Mouse (Mus musculus): Measurements from ENCODE around the gene Tex11. TPM values are rescaled to one million over a fixed set of nuclear protein-coding genes. Genes with fewer than 3 reads are reported as not detected.
"Not testable (repeated sequence)": the region's sequence is repeated elsewhere in the genome, so short reads cannot be mapped to it uniquely, and the experiment has no call there.

The Tex11 gene
- polyA plus RNA-seq (2015; fragmentation: Nextera tagmentation; extraction: Ambion mirVana): 0.32 and 0.35 TPM in 2 replicates

DNA sequence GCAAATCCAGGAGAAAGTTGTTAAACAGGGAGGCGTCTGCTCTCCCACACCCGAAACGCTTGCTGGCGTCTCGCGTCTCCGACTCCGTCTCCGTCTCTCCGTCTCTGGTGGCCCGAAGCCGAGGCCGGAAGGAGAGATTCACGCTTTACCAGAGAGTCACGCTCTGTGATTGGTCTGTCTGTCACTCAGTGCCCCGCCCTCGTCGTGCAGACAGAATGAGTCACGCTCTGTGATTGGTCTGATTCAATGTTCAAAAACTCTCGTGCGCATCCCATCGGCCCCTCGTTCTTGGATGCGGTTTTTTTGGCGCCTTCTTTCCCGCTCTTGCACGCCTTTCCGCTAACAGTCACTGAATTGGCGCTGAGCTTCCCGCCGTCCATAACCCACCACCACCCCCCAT lies at the start of gene Tex11:
Gene Tex11 (minus strand): TSS at position 127 of the 400 bp plus-strand sequence.
- no peaks in the 10 kb centered on the region for H3K36me3 ChIP-seq (ENCODE audit: control insufficient read depth, insufficient read depth)
- no peak within 1 kb of the TSS for H3K27ac ChIP-seq (ENCODE audit: low read length)
- H3K9ac ChIP-seq (ENCODE audit: low read length): no peak within 1 kb of the TSS
- no peak within 1 kb of the TSS for H3K4me2 ChIP-seq (ENCODE audit: low read depth, low read length)
- H3K4me3 ChIP-seq (ENCODE audit: low read length): no peak within 1 kb of the TSS
- no peaks in the 10 kb centered on the region; the same call in 1 of the 2 replicates for H3K9me3 ChIP-seq (replicated peaks; ENCODE audit: control insufficient read depth, low read length)
- 85% methylated on average over 31 of the region's 31 CpGs for WGBS
- no peaks in the 10 kb centered on the region for H3K27me3 ChIP-seq (ENCODE audit: control insufficient read depth, insufficient read depth, low read length)
- no peak for ATAC-seq (replicated peaks; ENCODE audit: extremely low read depth, insufficient read depth, low FRiP score)
- no peaks in the 10 kb centered on the region for H3K4me1 ChIP-seq (ENCODE audit: control insufficient read depth, insufficient read depth, low read length)

DNA sequence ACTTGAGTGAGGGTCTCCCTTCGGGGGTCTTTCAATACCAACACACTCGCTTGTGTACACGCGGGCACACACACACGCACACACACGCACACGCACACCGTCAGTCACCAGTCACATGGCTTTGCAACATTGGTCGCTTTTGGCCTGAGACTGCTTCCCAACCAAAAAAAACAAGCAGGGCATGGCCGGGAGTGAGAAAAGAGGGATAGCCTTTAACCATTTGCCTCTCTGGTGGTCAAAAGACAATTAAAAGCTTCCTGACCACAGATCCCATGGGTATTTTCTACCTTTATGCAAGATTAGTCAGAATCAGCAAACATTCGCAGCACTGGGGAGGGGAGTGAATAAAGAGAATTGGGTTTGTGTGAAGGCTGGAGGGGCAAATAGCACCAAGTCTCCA lies 26.5 kb upstream of the Tex11 start, which contains the start of gene Slc7a3:
Gene Slc7a3 (minus strand): TSS at position 101 of the 400 bp plus-strand sequence.
- peaks cover 5% of the 10 kb centered on the region; the same call in 1 of the 2 replicates for H3K27me3 ChIP-seq (ENCODE audit: control insufficient read depth, insufficient read depth, low read length)
- H3K9ac ChIP-seq (ENCODE audit: low read length): no peak within 1 kb of the TSS; the same call in 1 of the 2 replicates
- WGBS: 28% methylated on average over 11 of the region's 11 CpGs
- no peak within 1 kb of the TSS for H3K27ac ChIP-seq (ENCODE audit: low read length)
- no peak for ATAC-seq (replicated peaks; ENCODE audit: extremely low read depth, insufficient read depth, low FRiP score)
- H3K4me2 ChIP-seq (ENCODE audit: low read depth, low read length): peak within 1 kb of the TSS; percentile 67
- no peaks in the 10 kb centered on the region for H3K36me3 ChIP-seq (ENCODE audit: control insufficient read depth, insufficient read depth)
- no peaks in the 10 kb centered on the region for H3K4me1 ChIP-seq (ENCODE audit: control insufficient read depth, insufficient read depth, low read length)
- H3K9me3 ChIP-seq (replicated peaks; ENCODE audit: control insufficient read depth, low read length): no peaks in the 10 kb centered on the region
- peak within 1 kb of the TSS; percentile 46 for H3K4me3 ChIP-seq (ENCODE audit: low read length)

DNA sequence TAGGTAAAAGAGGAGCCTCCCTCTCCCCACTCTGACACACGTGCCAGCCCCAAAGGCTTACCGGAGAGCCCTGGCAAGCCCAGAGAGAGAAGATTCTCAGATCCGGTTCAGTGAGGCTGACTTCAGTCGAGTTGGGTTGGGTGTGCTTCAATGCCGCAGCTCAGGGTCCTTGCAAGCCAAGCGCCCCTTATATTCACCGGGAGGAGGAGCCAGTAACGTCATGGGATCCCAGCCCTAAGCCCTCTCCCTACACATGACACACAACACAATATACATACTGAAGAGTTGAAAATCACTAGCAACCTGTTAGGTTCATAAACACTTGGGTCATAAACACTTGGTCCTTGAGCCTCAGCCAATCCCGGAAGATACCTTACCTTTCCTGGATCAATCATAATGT lies 25.7 kb upstream of the Tex11 start:
- H3K9me3 ChIP-seq (replicated peaks; ENCODE audit: control insufficient read depth, low read length); ATAC-seq (replicated peaks; ENCODE audit: extremely low read depth, insufficient read depth, low FRiP score); H3K27me3 ChIP-seq (ENCODE audit: control insufficient read depth, insufficient read depth, low read length); H3K36me3 ChIP-seq (ENCODE audit: control insufficient read depth, insufficient read depth); H3K27ac ChIP-seq (ENCODE audit: low read length); H3K4me1 ChIP-seq (ENCODE audit: control insufficient read depth, insufficient read depth, low read length); H3K9ac ChIP-seq (ENCODE audit: low read length): not testable (repeated sequence)
- peak overlapping the region; percentile 67 for H3K4me2 ChIP-seq (ENCODE audit: low read depth, low read length)
- 17% methylated on average over 5 of the region's 9 CpGs for WGBS
- peak overlapping the region; percentile 46 for H3K4me3 ChIP-seq (ENCODE audit: low read length)

DNA sequence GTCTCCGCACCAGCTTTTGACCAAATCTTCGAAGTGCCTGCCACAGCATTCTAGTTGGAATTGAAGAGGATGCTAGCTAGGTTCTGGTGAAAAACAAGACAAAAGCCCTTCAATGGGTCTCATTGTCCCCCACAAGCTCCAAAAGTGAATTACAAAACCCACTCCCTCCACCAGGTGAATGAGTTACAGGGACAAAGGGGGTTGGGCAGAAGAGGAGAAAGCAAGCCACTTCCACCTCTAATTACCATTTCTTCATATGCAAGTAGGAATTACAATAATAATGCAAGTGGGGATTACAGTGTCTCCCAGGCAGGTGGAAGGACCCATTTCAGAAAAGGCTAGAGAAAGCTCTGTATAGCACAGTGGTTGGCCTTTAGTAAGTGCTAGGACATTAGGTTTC lies 24.7 kb upstream of the Tex11 start:
- H3K4me1 ChIP-seq (ENCODE audit: control insufficient read depth, insufficient read depth, low read length): no peaks in the 10 kb centered on the region
- H3K27me3 ChIP-seq (ENCODE audit: control insufficient read depth, insufficient read depth, low read length): peaks cover 5% of the 10 kb centered on the region; the same call in 1 of the 2 replicates
- H3K9me3 ChIP-seq (replicated peaks; ENCODE audit: control insufficient read depth, low read length): no peaks in the 10 kb centered on the region
- no peak overlapping the region for H3K4me2 ChIP-seq (ENCODE audit: low read depth, low read length)
- H3K4me3 ChIP-seq (ENCODE audit: low read length): no peak overlapping the region
- 71% methylated on average over 2 of the region's 2 CpGs for WGBS
- H3K36me3 ChIP-seq (ENCODE audit: control insufficient read depth, insufficient read depth): no peaks in the 10 kb centered on the region
- H3K27ac ChIP-seq (ENCODE audit: low read length): no peak overlapping the region
- ATAC-seq (replicated peaks; ENCODE audit: extremely low read depth, insufficient read depth, low FRiP score): no peak
- H3K9ac ChIP-seq (ENCODE audit: low read length): no peak overlapping the region

DNA sequence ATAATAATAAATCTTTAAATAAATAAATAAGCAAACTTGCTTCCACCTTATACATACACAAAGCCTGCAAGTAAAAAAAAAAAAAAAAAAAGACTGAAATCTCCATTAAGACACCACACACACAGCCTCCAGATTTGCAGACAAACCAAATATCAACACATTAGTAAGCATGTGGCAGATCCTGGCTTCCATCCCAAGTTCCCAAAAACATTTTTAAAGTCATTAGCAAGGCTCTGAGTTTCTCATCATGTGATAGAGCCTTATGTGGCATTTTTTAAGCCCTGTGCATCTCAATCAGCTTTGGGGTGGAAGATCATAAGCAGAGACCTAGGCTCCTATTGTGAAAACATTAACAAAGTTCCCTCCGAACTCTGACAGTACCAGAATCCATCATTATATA lies 5.8 kb upstream of the Tex11 start:
- H3K27ac ChIP-seq (ENCODE audit: low read length): no peak overlapping the region
- H3K9ac ChIP-seq (ENCODE audit: low read length): no peak overlapping the region
- H3K27me3 ChIP-seq (ENCODE audit: control insufficient read depth, insufficient read depth, low read length): no peaks in the 10 kb centered on the region
- ATAC-seq (replicated peaks; ENCODE audit: extremely low read depth, insufficient read depth, low FRiP score): no peak
- no peaks in the 10 kb centered on the region for H3K36me3 ChIP-seq (ENCODE audit: control insufficient read depth, insufficient read depth)
- no peaks in the 10 kb centered on the region for H3K4me1 ChIP-seq (ENCODE audit: control insufficient read depth, insufficient read depth, low read length)
- 75% methylated on average over 1 of the region's 1 CpGs for WGBS
- H3K4me3 ChIP-seq (ENCODE audit: low read length): no peak overlapping the region
- H3K4me2 ChIP-seq (ENCODE audit: low read depth, low read length): no peak overlapping the region
- H3K9me3 ChIP-seq (replicated peaks; ENCODE audit: control insufficient read depth, low read length): no peaks in the 10 kb centered on the region

DNA sequence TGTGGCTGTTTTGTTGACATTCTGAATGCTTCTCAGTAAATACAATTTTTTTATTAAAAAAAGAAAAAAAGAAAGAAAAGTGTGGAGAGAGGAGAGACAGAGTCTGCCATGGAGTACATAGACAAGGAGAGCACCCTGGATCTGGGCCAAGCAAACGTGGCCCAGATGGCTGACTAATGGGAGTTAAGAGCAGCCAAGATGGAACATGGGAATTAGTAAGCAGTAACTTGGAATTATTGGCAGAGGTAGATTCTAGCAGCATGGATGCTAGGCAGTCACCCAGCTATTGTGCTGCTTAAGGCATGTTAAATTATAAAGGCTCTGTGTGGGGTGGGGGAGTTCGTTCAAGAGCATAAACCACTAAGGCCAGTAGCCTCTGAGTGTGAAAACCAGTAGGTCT lies 4.0 kb upstream of the Tex11 start:
- no peaks in the 10 kb centered on the region for H3K36me3 ChIP-seq (ENCODE audit: control insufficient read depth, insufficient read depth)
- no peaks in the 10 kb centered on the region for H3K27me3 ChIP-seq (ENCODE audit: control insufficient read depth, insufficient read depth, low read length)
- no peak for ATAC-seq (replicated peaks; ENCODE audit: extremely low read depth, insufficient read depth, low FRiP score)
- H3K4me1 ChIP-seq (ENCODE audit: control insufficient read depth, insufficient read depth, low read length): no peaks in the 10 kb centered on the region
- H3K9me3 ChIP-seq (replicated peaks; ENCODE audit: control insufficient read depth, low read length): no peaks in the 10 kb centered on the region; the same call in 1 of the 2 replicates
- H3K4me2 ChIP-seq (ENCODE audit: low read depth, low read length): no peak overlapping the region
- no peak overlapping the region for H3K4me3 ChIP-seq (ENCODE audit: low read length)
- H3K9ac ChIP-seq (ENCODE audit: low read length): no peak overlapping the region
- no peak overlapping the region for H3K27ac ChIP-seq (ENCODE audit: low read length)
- WGBS: 44% methylated on average over 2 of the region's 2 CpGs

DNA sequence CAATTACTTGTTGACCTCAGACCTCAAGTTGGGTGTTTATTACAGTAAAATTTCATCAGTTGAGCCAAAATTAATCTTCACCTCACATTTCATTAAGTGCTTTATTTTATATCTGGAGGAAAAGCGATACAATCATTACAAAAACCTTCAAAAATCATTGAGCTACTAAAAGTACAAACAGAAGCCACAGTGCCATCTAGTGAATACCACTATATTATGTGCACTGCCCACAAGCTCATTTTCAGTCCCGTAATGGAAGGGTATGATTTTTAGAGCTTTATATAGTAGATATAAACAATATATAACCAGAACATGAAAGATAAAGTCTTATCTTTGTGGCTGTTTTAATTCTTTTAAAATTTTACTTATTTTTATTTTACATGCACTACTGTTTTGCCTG lies 115.8 kb downstream of the Tex11 start:
- H3K4me3 ChIP-seq (ENCODE audit: low read length): no peak overlapping the region
- no peak overlapping the region for H3K9ac ChIP-seq (ENCODE audit: low read length)
- no peak for ATAC-seq (replicated peaks; ENCODE audit: extremely low read depth, insufficient read depth, low FRiP score)
- H3K36me3 ChIP-seq (ENCODE audit: control insufficient read depth, insufficient read depth): no peaks in the 10 kb centered on the region
- H3K4me2 ChIP-seq (ENCODE audit: low read depth, low read length): no peak overlapping the region
- H3K27me3 ChIP-seq (ENCODE audit: control insufficient read depth, insufficient read depth, low read length): no peaks in the 10 kb centered on the region
- WGBS: 20% methylated on average over 2 of the region's 2 CpGs
- H3K9me3 ChIP-seq (replicated peaks; ENCODE audit: control insufficient read depth, low read length): no peaks in the 10 kb centered on the region
- H3K4me1 ChIP-seq (ENCODE audit: control insufficient read depth, insufficient read depth, low read length): no peaks in the 10 kb centered on the region
- H3K27ac ChIP-seq (ENCODE audit: low read length): no peak overlapping the region

DNA sequence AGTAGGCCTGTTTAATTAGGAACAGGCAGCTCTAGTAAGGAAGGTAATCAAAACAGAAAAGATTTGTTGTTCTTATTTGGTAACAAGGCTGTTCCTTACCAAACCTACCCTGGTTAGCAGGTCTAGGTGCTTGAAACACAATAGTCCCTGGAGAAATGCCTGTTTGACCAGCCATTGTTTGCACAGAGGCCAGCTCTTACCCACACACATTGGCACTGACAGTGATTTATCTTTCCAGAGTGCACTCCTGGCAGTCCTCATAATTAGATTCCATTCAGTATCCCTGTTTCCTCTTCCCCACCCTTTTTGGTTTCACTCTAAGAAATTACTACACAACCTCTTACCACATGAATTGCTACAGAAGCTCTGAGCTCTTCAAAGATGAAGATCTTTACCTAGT lies 220.3 kb downstream of the Tex11 start:
- H3K4me1 ChIP-seq (ENCODE audit: control insufficient read depth, insufficient read depth, low read length): no peaks in the 10 kb centered on the region
- H3K9ac ChIP-seq (ENCODE audit: low read length): no peak overlapping the region
- no peak overlapping the region for H3K4me2 ChIP-seq (ENCODE audit: low read depth, low read length)
- no peaks in the 10 kb centered on the region for H3K9me3 ChIP-seq (replicated peaks; ENCODE audit: control insufficient read depth, low read length)
- no peak for ATAC-seq (replicated peaks; ENCODE audit: extremely low read depth, insufficient read depth, low FRiP score)
- H3K36me3 ChIP-seq (ENCODE audit: control insufficient read depth, insufficient read depth): no peaks in the 10 kb centered on the region
- no peaks in the 10 kb centered on the region for H3K27me3 ChIP-seq (ENCODE audit: control insufficient read depth, insufficient read depth, low read length)
- H3K4me3 ChIP-seq (ENCODE audit: low read length): no peak overlapping the region
- no peak overlapping the region for H3K27ac ChIP-seq (ENCODE audit: low read length)

DNA sequence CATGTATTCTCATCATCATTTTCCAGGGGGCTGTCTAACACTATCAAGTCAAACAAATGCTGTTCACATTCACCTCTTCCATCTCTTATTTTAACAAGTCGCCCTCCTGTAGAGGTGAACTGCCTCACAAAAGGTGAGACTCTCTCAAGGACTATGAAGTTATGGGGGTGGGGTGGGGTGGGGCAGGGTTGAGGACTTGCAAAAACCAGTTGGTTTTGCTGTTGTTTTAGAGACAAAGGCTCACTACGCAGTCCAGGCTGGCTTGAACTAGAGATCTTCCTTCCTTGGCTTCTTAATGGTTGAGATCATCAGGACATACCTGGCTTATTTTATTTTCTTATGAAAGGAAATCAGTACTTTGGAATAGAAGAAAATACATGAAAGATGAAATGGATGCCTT lies 226.7 kb downstream of the Tex11 start:
- Histone ChIP-seq H3K9me3 (replicated peaks; ENCODE audit: control insufficient read depth, low read length) (no peaks in the 10 kb centered on the region), H3K9ac (ENCODE audit: low read length) (no peak overlapping the region), H3K27ac (ENCODE audit: low read length) (no peak overlapping the region), H3K27me3 (ENCODE audit: control insufficient read depth, insufficient read depth, low read length) (no peaks in the 10 kb centered on the region), H3K36me3 (ENCODE audit: control insufficient read depth, insufficient read depth) (no peaks in the 10 kb centered on the region), H3K4me3 (ENCODE audit: low read length) (no peak overlapping the region), H3K4me2 (ENCODE audit: low read depth, low read length) (no peak overlapping the region), H3K4me1 (ENCODE audit: control insufficient read depth, insufficient read depth, low read length) (no peaks in the 10 kb centered on the region)
- 70% methylated on average over 2 of the region's 2 CpGs for WGBS
- no peak for ATAC-seq (replicated peaks; ENCODE audit: extremely low read depth, insufficient read depth, low FRiP score)

All from heart, embryonic 16.5 days (tissue).